Mouse (Mus musculus): ENCODE data around the gene Tsen54. TPM values are rescaled to one million over a fixed set of nuclear protein-coding genes. Genes with fewer than 3 reads are reported as not detected.
A peak's percentile ranks its signal among the peaks of the same experiment; 100 is the strongest.

The Tsen54 gene
- polyA plus RNA-seq, 1 experiment from 2014 or later = 24.2 TPM

DNA sequence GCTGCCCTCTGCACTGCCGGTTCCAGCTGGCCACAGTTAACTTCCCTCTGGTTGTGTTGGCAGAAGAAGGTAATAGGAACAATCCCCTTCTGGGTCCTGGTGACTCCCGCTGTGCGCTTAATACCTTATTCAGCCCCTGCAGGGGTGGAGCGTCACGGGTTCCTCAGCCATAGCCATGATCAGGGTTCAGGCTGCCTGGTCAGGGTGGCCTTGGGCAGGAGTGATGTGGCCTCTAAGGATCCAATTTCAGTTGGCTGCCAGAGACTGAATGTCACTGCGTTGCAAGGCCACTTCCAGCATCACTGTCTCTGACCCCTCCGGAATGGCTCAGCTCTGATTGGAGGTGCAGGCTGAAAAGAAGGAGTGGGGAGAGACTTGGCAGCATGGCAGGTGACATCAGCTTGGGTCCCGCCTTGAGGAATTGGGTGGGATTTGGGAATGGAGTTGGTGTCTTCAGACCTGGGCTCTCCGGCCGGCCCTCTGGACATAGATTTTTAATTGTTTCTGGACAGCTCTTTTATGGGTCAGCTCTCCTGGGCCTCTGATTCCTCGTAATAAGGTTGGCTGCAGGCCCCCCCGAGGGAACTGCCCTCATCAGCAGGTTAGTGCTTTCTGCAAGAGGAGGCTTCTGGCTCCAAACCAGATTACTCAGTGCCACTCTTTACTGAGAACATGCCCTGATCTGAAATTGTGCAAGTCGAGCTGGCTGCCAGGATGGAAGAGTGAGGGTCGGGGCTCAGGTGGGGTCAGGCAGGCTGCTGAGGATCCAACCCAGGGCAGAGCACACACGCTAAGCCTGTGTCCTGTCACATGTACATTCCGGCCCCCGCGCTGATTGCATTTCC lies 38.5 kb upstream of the Tsen54 start:
- H3K9ac ChIP-seq (ENCODE audit: low read length) = peak overlapping the region; percentile 43; the same call in 1 of the 2 replicates
- no peak overlapping the region for H3K4me3 ChIP-seq (ENCODE audit: control insufficient read depth in 1 of 2, insufficient read depth in 1 of 2, low read depth in 1 of 2, low read length in 2 of 2)
- peak overlapping the region; percentile 29 for H3K4me2 ChIP-seq (ENCODE audit: low read length)
- H3K4me1 ChIP-seq (ENCODE audit: control insufficient read depth in 2 of 2, insufficient read depth in 2 of 2, low read length in 2 of 2) = peaks cover 52 to 64% of the 10 kb centered on the region in 2 experiments
- peaks cover 14% of the 10 kb centered on the region for H3K36me3 ChIP-seq (ENCODE audit: control insufficient read depth, insufficient read depth, low read length)
- WGBS = 33% methylated on average over 18 of the region's 18 CpGs
- H3K27me3 ChIP-seq (ENCODE audit: control insufficient read depth, insufficient read depth, low read length) = no peaks in the 10 kb centered on the region
- no peaks in the 10 kb centered on the region for H3K9me3 ChIP-seq (ENCODE audit: control insufficient read depth, low read length)
- ATAC-seq (ENCODE audit: insufficient number of reproducible peaks, insufficient read depth, low FRiP score, low read depth) = no peak
- peak overlapping the region; percentile 25 to 75 for H3K27ac ChIP-seq (replicated peaks in 1 of 2; ENCODE audit: control insufficient read depth in 1 of 2, insufficient read depth in 1 of 2, low read depth in 2 of 2, low read length in 2 of 2)

DNA sequence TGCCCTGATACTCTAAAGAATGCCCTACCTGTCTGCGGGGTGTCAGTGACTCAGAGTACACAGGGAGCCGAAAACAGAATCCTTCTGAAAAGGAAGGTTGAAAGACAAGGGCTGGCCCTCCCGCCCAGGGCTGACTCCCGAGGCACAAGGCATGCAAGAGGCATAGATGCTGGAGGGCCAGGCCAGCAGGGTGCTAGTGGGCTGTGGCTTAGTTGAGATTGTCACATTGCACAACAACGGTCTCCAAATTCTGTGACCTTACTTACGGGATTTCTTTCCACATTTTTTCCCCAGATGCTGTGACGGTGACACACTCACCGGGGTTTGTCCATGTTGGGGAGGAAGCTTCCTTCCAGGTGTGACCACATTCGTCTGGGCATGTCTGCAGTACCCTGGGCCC lies 37.6 kb upstream of the Tsen54 start:
- peaks cover 52 to 70% of the 10 kb centered on the region in 2 experiments for H3K4me1 ChIP-seq (ENCODE audit: control insufficient read depth in 2 of 2, insufficient read depth in 2 of 2, low read length in 2 of 2)
- peaks cover 22% of the 10 kb centered on the region for H3K36me3 ChIP-seq (ENCODE audit: control insufficient read depth, insufficient read depth, low read length)
- H3K27me3 ChIP-seq (ENCODE audit: control insufficient read depth, insufficient read depth, low read length) = no peaks in the 10 kb centered on the region
- WGBS = 66% methylated on average over 9 of the region's 9 CpGs
- peak overlapping the region; percentile 29; the same call in 1 of the 2 replicates for H3K4me2 ChIP-seq (ENCODE audit: low read length)
- no peaks in the 10 kb centered on the region for H3K9me3 ChIP-seq (ENCODE audit: control insufficient read depth, low read length)
- peak overlapping the region; percentile 43; the same call in 1 of the 2 replicates for H3K9ac ChIP-seq (ENCODE audit: low read length)
- peak overlapping the region; percentile 25 to 75 for H3K27ac ChIP-seq (replicated peaks in 1 of 2; ENCODE audit: control insufficient read depth in 1 of 2, insufficient read depth in 1 of 2, low read depth in 2 of 2, low read length in 2 of 2)
- no peak overlapping the region for H3K4me3 ChIP-seq (ENCODE audit: control insufficient read depth in 1 of 2, insufficient read depth in 1 of 2, low read depth in 1 of 2, low read length in 2 of 2)
- no peak for ATAC-seq (ENCODE audit: insufficient number of reproducible peaks, insufficient read depth, low FRiP score, low read depth)

- Histone ChIP-seq H3K9me3 (ENCODE audit: control insufficient read depth, low read length) (no peaks in the 10 kb centered on the region), H3K4me3 (ENCODE audit: control insufficient read depth in 1 of 2, insufficient read depth in 1 of 2, low read depth in 1 of 2, low read length in 2 of 2) (no peak overlapping the region), H3K36me3 (ENCODE audit: control insufficient read depth, insufficient read depth, low read length) (peaks cover 19% of the 10 kb centered on the region), H3K4me1 (ENCODE audit: control insufficient read depth in 2 of 2, insufficient read depth in 2 of 2, low read length in 2 of 2) (peaks cover 52 to 70% of the 10 kb centered on the region in 2 experiments), H3K9ac (ENCODE audit: low read length) (no peak overlapping the region), H3K4me2 (ENCODE audit: low read length) (no peak overlapping the region), H3K27ac (replicated peaks in 1 of 2; ENCODE audit: control insufficient read depth in 1 of 2, insufficient read depth in 1 of 2, low read depth in 2 of 2, low read length in 2 of 2) (peak overlapping the region in 1 of 2 experiments; percentile 75; a peak in 2 of 4 replicates), H3K27me3 (ENCODE audit: control insufficient read depth, insufficient read depth, low read length) (no peaks in the 10 kb centered on the region)
- WGBS = 87% methylated on average over 17 of the region's 17 CpGs
- ATAC-seq (ENCODE audit: insufficient number of reproducible peaks, insufficient read depth, low FRiP score, low read depth) = no peak
Measured at GRCm38 (mm10) chr11:115777487-115778335, 36.8 kb upstream of the Tsen54 start.

- no peaks in the 10 kb centered on the region for H3K27me3 ChIP-seq (ENCODE audit: control insufficient read depth, insufficient read depth, low read length)
- peak overlapping the region; percentile 8 to 12; a peak in 1 of 4 replicates for H3K4me3 ChIP-seq (ENCODE audit: control insufficient read depth in 1 of 2, insufficient read depth in 1 of 2, low read depth in 1 of 2, low read length in 2 of 2)
- peaks cover 52 to 70% of the 10 kb centered on the region in 2 experiments for H3K4me1 ChIP-seq (ENCODE audit: control insufficient read depth in 2 of 2, insufficient read depth in 2 of 2, low read length in 2 of 2)
- 2% methylated on average over 9 of the region's 9 CpGs for WGBS
- H3K4me2 ChIP-seq (ENCODE audit: low read length) = peak overlapping the region; percentile 56
- peak overlapping the region; percentile 97 for H3K27ac ChIP-seq (replicated peaks in 1 of 2; ENCODE audit: control insufficient read depth in 1 of 2, insufficient read depth in 1 of 2, low read depth in 2 of 2, low read length in 2 of 2)
- H3K9ac ChIP-seq (ENCODE audit: low read length) = peak overlapping the region; percentile 59
- peaks cover 17% of the 10 kb centered on the region for H3K36me3 ChIP-seq (ENCODE audit: control insufficient read depth, insufficient read depth, low read length)
- ATAC-seq (ENCODE audit: insufficient number of reproducible peaks, insufficient read depth, low FRiP score, low read depth) = peak; percentile 91
- no peaks in the 10 kb centered on the region for H3K9me3 ChIP-seq (ENCODE audit: control insufficient read depth, low read length)
Measured at GRCm38 (mm10) chr11:115779038-115779571, 35.4 kb upstream of the Tsen54 start.

- H3K27ac ChIP-seq (replicated peaks in 1 of 2; ENCODE audit: control insufficient read depth in 1 of 2, insufficient read depth in 1 of 2, low read depth in 2 of 2, low read length in 2 of 2) = peak overlapping the region; percentile 97
- H3K9ac ChIP-seq (ENCODE audit: low read length) = peak overlapping the region; percentile 59; the same call in 1 of the 2 replicates
- H3K4me2 ChIP-seq (ENCODE audit: low read length) = peak overlapping the region; percentile 56
- 19% methylated on average over 20 of the region's 20 CpGs for WGBS
- H3K27me3 ChIP-seq (ENCODE audit: control insufficient read depth, insufficient read depth, low read length) = no peaks in the 10 kb centered on the region
- H3K4me1 ChIP-seq (ENCODE audit: control insufficient read depth in 2 of 2, insufficient read depth in 2 of 2, low read length in 2 of 2) = peaks cover 47 to 59% of the 10 kb centered on the region in 2 experiments
- ATAC-seq (ENCODE audit: insufficient number of reproducible peaks, insufficient read depth, low FRiP score, low read depth) = no peak
- peaks cover 21% of the 10 kb centered on the region for H3K36me3 ChIP-seq (ENCODE audit: control insufficient read depth, insufficient read depth, low read length)
- no peaks in the 10 kb centered on the region for H3K9me3 ChIP-seq (ENCODE audit: control insufficient read depth, low read length)
- H3K4me3 ChIP-seq (ENCODE audit: control insufficient read depth in 1 of 2, insufficient read depth in 1 of 2, low read depth in 1 of 2, low read length in 2 of 2) = no peak overlapping the region
Measured at GRCm38 (mm10) chr11:115780141-115781070, 34.1 kb upstream of the Tsen54 start.

GRCm38 (mm10) chr11:115786473-115786872 lies 28.1 kb upstream of the Tsen54 start:
- H3K4me2 ChIP-seq (ENCODE audit: low read length) = no peak overlapping the region
- no peak overlapping the region for H3K27ac ChIP-seq (replicated peaks in 1 of 2; ENCODE audit: control insufficient read depth in 1 of 2, insufficient read depth in 1 of 2, low read depth in 2 of 2, low read length in 2 of 2)
- H3K9me3 ChIP-seq (ENCODE audit: control insufficient read depth, low read length) = no peaks in the 10 kb centered on the region
- 81% methylated on average over 6 of the region's 6 CpGs for WGBS
- H3K36me3 ChIP-seq (ENCODE audit: control insufficient read depth, insufficient read depth, low read length) = peaks cover 67% of the 10 kb centered on the region
- H3K27me3 ChIP-seq (ENCODE audit: control insufficient read depth, insufficient read depth, low read length) = no peaks in the 10 kb centered on the region
- no peak for ATAC-seq (ENCODE audit: insufficient number of reproducible peaks, insufficient read depth, low FRiP score, low read depth)
- H3K9ac ChIP-seq (ENCODE audit: low read length) = no peak overlapping the region
- H3K4me1 ChIP-seq (ENCODE audit: control insufficient read depth in 2 of 2, insufficient read depth in 2 of 2, low read length in 2 of 2) = peaks cover 0 to 1% of the 10 kb centered on the region in 2 experiments; a peak in 1 of 4 replicates
- H3K4me3 ChIP-seq (ENCODE audit: control insufficient read depth in 1 of 2, insufficient read depth in 1 of 2, low read depth in 1 of 2, low read length in 2 of 2) = no peak overlapping the region

Data from heart, embryonic 14.5 days (tissue).